Mouse (Mus musculus): ENCODE measurements around the gene Pdlim5. TPM values are rescaled to one million over a fixed set of nuclear protein-coding genes. Genes with fewer than 3 reads are reported as not detected.

The Pdlim5 gene
- polyA plus RNA-seq, 1 experiment, result 45.2 TPM

GRCm38 (mm10) chr3:142243263-142243662, 152.2 kb downstream of the Pdlim5 start:
- Histone ChIP-seq H3K27me3 (ENCODE audit: control insufficient read depth, insufficient read depth, low read length, poor library complexity, severe bottlenecking) (no peaks in the 10 kb centered on the region), H3K9ac (ENCODE audit: low read depth, poor library complexity, severe bottlenecking) (no peak overlapping the region), H3K4me1 (ENCODE audit: control insufficient read depth, insufficient read depth, low read length) (no peaks in the 10 kb centered on the region), H3K27ac (ENCODE audit: insufficient read depth, low read length) (no peak overlapping the region), H3K4me3 (ENCODE audit: low read depth, low read length) (no peak overlapping the region), H3K9me3 (replicated peaks; ENCODE audit: control insufficient read depth, insufficient read depth, low read length, poor library complexity, severe bottlenecking) (no peaks in the 10 kb centered on the region), H3K36me3 (ENCODE audit: control insufficient read depth, insufficient read depth, low read length, poor library complexity, severe bottlenecking) (no peaks in the 10 kb centered on the region)
- TF ChIP-seq CTCF (IDR thresholded peaks at IDR 0.05; ENCODE audit: low read depth, low read length), result no peak
- TF ChIP-seq POLR2A (IDR thresholded peaks at IDR 0.05; ENCODE audit: insufficient read depth, low read length), result no peak
- TF ChIP-seq EP300 (IDR thresholded peaks at IDR 0.05; ENCODE audit: insufficient read depth, low read depth, low read length), result no peak

- no peaks in the 10 kb centered on the region for H3K9me3 ChIP-seq (replicated peaks; ENCODE audit: control insufficient read depth, insufficient read depth, low read length, poor library complexity, severe bottlenecking)
- TF ChIP-seq CTCF (IDR thresholded peaks at IDR 0.05; ENCODE audit: low read depth, low read length) (no peak), POLR2A (IDR thresholded peaks at IDR 0.05; ENCODE audit: insufficient read depth, low read length) (no peak), EP300 (IDR thresholded peaks at IDR 0.05; ENCODE audit: insufficient read depth, low read depth, low read length) (no peak)
- no peaks in the 10 kb centered on the region for H3K4me1 ChIP-seq (ENCODE audit: control insufficient read depth, insufficient read depth, low read length)
- H3K27me3 ChIP-seq (ENCODE audit: control insufficient read depth, insufficient read depth, low read length, poor library complexity, severe bottlenecking), result no peaks in the 10 kb centered on the region
- H3K4me3 ChIP-seq (ENCODE audit: low read depth, low read length), result no peak overlapping the region
- H3K27ac ChIP-seq (ENCODE audit: insufficient read depth, low read length), result no peak overlapping the region
- no peak overlapping the region for H3K9ac ChIP-seq (ENCODE audit: low read depth, poor library complexity, severe bottlenecking)
- H3K36me3 ChIP-seq (ENCODE audit: control insufficient read depth, insufficient read depth, low read length, poor library complexity, severe bottlenecking), result no peaks in the 10 kb centered on the region
Observed at GRCm38 (mm10) chr3:142239298-142239697, 156.2 kb downstream of the Pdlim5 start.

GRCm38 (mm10) chr3:142238260-142239046, 157.0 kb downstream of the Pdlim5 start:
- H3K4me3 ChIP-seq (ENCODE audit: low read depth, low read length), result no peak overlapping the region
- TF ChIP-seq POLR2A (IDR thresholded peaks at IDR 0.05; ENCODE audit: insufficient read depth, low read length) (no peak), EP300 (IDR thresholded peaks at IDR 0.05; ENCODE audit: insufficient read depth, low read depth, low read length) (no peak), CTCF (IDR thresholded peaks at IDR 0.05; ENCODE audit: low read depth, low read length) (no peak)
- H3K27ac ChIP-seq (ENCODE audit: insufficient read depth, low read length), result no peak overlapping the region
- H3K27me3 ChIP-seq (ENCODE audit: control insufficient read depth, insufficient read depth, low read length, poor library complexity, severe bottlenecking), result no peaks in the 10 kb centered on the region
- no peak overlapping the region for H3K9ac ChIP-seq (ENCODE audit: low read depth, poor library complexity, severe bottlenecking)
- H3K4me1 ChIP-seq (ENCODE audit: control insufficient read depth, insufficient read depth, low read length), result no peaks in the 10 kb centered on the region
- no peaks in the 10 kb centered on the region for H3K36me3 ChIP-seq (ENCODE audit: control insufficient read depth, insufficient read depth, low read length, poor library complexity, severe bottlenecking)
- H3K9me3 ChIP-seq (replicated peaks; ENCODE audit: control insufficient read depth, insufficient read depth, low read length, poor library complexity, severe bottlenecking), result no peaks in the 10 kb centered on the region

GRCm38 (mm10) chr3:142237621-142238020, 157.9 kb downstream of the Pdlim5 start:
- H3K27me3 ChIP-seq (ENCODE audit: control insufficient read depth, insufficient read depth, low read length, poor library complexity, severe bottlenecking), result no peaks in the 10 kb centered on the region
- no peaks in the 10 kb centered on the region for H3K36me3 ChIP-seq (ENCODE audit: control insufficient read depth, insufficient read depth, low read length, poor library complexity, severe bottlenecking)
- TF ChIP-seq POLR2A (IDR thresholded peaks at IDR 0.05; ENCODE audit: insufficient read depth, low read length) (no peak), CTCF (IDR thresholded peaks at IDR 0.05; ENCODE audit: low read depth, low read length) (no peak), EP300 (IDR thresholded peaks at IDR 0.05; ENCODE audit: insufficient read depth, low read depth, low read length) (no peak)
- H3K4me1 ChIP-seq (ENCODE audit: control insufficient read depth, insufficient read depth, low read length), result no peaks in the 10 kb centered on the region
- no peaks in the 10 kb centered on the region for H3K9me3 ChIP-seq (replicated peaks; ENCODE audit: control insufficient read depth, insufficient read depth, low read length, poor library complexity, severe bottlenecking)
- H3K27ac ChIP-seq (ENCODE audit: insufficient read depth, low read length), result no peak overlapping the region
- H3K4me3 ChIP-seq (ENCODE audit: low read depth, low read length), result no peak overlapping the region
- H3K9ac ChIP-seq (ENCODE audit: low read depth, poor library complexity, severe bottlenecking), result no peak overlapping the region

- Histone ChIP-seq H3K27me3 (ENCODE audit: control insufficient read depth, insufficient read depth, low read length, poor library complexity, severe bottlenecking) (no peaks in the 10 kb centered on the region), H3K4me3 (ENCODE audit: low read depth, low read length) (no peak overlapping the region), H3K9me3 (replicated peaks; ENCODE audit: control insufficient read depth, insufficient read depth, low read length, poor library complexity, severe bottlenecking) (no peaks in the 10 kb centered on the region), H3K27ac (ENCODE audit: insufficient read depth, low read length) (no peak overlapping the region), H3K4me1 (ENCODE audit: control insufficient read depth, insufficient read depth, low read length) (no peaks in the 10 kb centered on the region), H3K9ac (ENCODE audit: low read depth, poor library complexity, severe bottlenecking) (no peak overlapping the region), H3K36me3 (ENCODE audit: control insufficient read depth, insufficient read depth, low read length, poor library complexity, severe bottlenecking) (no peaks in the 10 kb centered on the region)
- TF ChIP-seq EP300 (IDR thresholded peaks at IDR 0.05; ENCODE audit: insufficient read depth, low read depth, low read length) (no peak), POLR2A (IDR thresholded peaks at IDR 0.05; ENCODE audit: insufficient read depth, low read length) (no peak), CTCF (IDR thresholded peaks at IDR 0.05; ENCODE audit: low read depth, low read length) (no peak)
Observed at GRCm38 (mm10) chr3:142233606-142234465, 161.7 kb downstream of the Pdlim5 start.

Data from ES-Bruce4 (cell line).